Mouse (Mus musculus): ENCODE measurements at regions not wholly inside any gene's neighbourhood (a gene's known extent, or its start where the extent isn't known, plus 50 kb on each side); places are given as distances from the start of the nearest gene placed in this dataset.

DNA sequence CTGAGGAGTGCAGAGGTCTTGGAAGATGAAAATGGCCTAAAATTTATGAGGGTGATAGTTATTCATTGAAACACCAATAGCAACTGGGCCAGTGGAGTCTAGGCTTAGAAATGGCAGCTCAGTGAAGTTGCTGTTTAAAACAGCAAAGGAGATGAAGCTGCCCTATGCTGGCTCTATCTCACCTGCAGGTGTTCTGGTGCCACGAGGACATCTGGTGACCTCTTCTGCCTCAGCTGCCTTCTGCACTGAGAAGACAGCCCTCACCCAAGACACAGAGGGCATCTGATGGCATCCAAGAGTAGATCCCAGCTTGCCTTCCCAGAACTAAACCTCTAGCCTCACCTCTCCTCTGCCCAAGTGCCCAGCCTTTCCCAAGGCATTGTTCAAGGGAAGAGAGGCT is 187.5 kb upstream of the Sdk2 start:
- Histone ChIP-seq H3K4me2 (ENCODE audit: insufficient read depth, low read depth, poor library complexity, severe bottlenecking) (no peak overlapping the region), H3K9me3 (replicated peaks; ENCODE audit: low read length) (no peaks in the 10 kb centered on the region), H3K79me2 (replicated peaks; ENCODE audit: control insufficient read depth, extremely low read depth, insufficient read depth, poor library complexity, severe bottlenecking) (no peaks in the 10 kb centered on the region), H3K27me3 (replicated peaks) (peaks cover 85% of the 10 kb centered on the region), H3K36me3 (replicated peaks in 1 of 2; ENCODE audit: control insufficient read depth in 1 of 2, insufficient read depth in 1 of 2, low read length in 1 of 2) (no peaks in the 10 kb centered on the region), H3K4me3 (replicated peaks in 1 of 3; ENCODE audit: low read depth in 2 of 3, low read length in 2 of 3, poor library complexity in 1 of 3) (no peak overlapping the region), H3K27ac (ENCODE audit: insufficient read depth, low read depth) (no peak overlapping the region), H3K4me1 (ENCODE audit: control insufficient read depth in 1 of 2, insufficient read depth in 2 of 2) (peaks cover 0 to 3% of the 10 kb centered on the region in 2 experiments; a peak in 2 of 4 replicates), H3K9ac (ENCODE audit: insufficient read depth, low read depth) (no peak overlapping the region)
- TF ChIP-seq SMC3 (IDR thresholded peaks at IDR 0.05; ENCODE audit: low read depth, low read length) = no peak
- TF ChIP-seq MAX (IDR thresholded peaks at IDR 0.05; ENCODE audit: low read length) = no peak
- no peak for TF ChIP-seq USF1 (IDR thresholded peaks at IDR 0.05; ENCODE audit: low read depth, low read length)
- no peak for TF ChIP-seq JUN (IDR thresholded peaks at IDR 0.05; ENCODE audit: insufficient read depth, low read depth, low read length)
- no peak for TF ChIP-seq ZC3H11A (IDR thresholded peaks at IDR 0.05; ENCODE audit: low read depth, low read length)
- TF ChIP-seq BHLHE40 (IDR thresholded peaks at IDR 0.05; ENCODE audit: low read depth, low read length) = no peak
- TF ChIP-seq GABPA (IDR thresholded peaks at IDR 0.05; ENCODE audit: insufficient replicate concordance, low read depth, low read length) = no peak
- no peak for TF ChIP-seq ZMIZ1 (IDR thresholded peaks at IDR 0.05; ENCODE audit: low read depth, low read length)
- no peak for TF ChIP-seq CHD2 (IDR thresholded peaks at IDR 0.05; ENCODE audit: low read length)
- TF ChIP-seq ZKSCAN1 (IDR thresholded peaks at IDR 0.05; ENCODE audit: borderline replicate concordance, low read depth, low read length) = no peak
- no peak for TF ChIP-seq POLR2AphosphoS2 (IDR thresholded peaks at IDR 0.05; ENCODE audit: low read depth, low read length)
- no peak for TF ChIP-seq NRF1 (IDR thresholded peaks at IDR 0.05; ENCODE audit: low read depth, low read length)
- no peak for TF ChIP-seq MAZ (IDR thresholded peaks at IDR 0.05; ENCODE audit: low read depth, low read length)
- no peak for TF ChIP-seq ELF1 (IDR thresholded peaks at IDR 0.05; ENCODE audit: low read depth, low read length)
- no peak for TF ChIP-seq CTCF (conservative IDR thresholded peaks at IDR 0.05 in 1 of 2, IDR thresholded peaks at IDR 0.05 in 1 of 2; ENCODE audit: low read depth in 2 of 2, low read length in 2 of 2)
- in situ Hi-C loops (cut with MboI; ENCODE audit: low pct_ligation_motif_present, low pct_unique_long_range_greater_than_20kb, low sequenced_read_pairs) = no loop called here
- dilution Hi-C loops (cut with MboI; ENCODE audit: extremely low pct_ligation_motif_present, extremely low pct_unique_long_range_greater_than_20kb, low sequenced_read_pairs) = no loop called here
- DNase-seq (ENCODE audit: extremely low read depth) = no peak

DNA sequence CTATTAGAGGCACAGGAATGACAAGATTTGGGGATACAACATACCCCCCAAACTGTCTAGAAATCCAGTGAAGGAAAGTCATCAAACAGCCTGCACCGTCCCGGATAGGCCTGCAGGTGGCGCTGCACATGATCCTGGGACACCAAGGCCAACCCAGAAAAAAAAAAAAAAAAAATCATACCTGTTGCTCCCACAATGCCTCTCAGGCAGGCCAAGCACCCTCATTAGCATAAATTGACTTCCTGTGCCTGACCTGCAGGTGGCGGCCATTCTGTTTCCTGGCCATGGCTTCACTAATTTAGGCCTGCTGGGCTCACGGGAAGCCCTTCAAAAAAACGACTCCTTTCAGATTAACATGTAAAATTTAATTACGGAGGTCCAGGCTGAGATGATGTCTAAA is 184.8 kb upstream of the Sdk2 start:
- Histone ChIP-seq H3K27ac (ENCODE audit: insufficient read depth, low read depth) (no peak overlapping the region), H3K27me3 (replicated peaks) (peaks cover 86% of the 10 kb centered on the region), H3K4me3 (replicated peaks in 1 of 3; ENCODE audit: low read depth in 2 of 3, low read length in 2 of 3, poor library complexity in 1 of 3) (no peak overlapping the region), H3K36me3 (replicated peaks in 1 of 2; ENCODE audit: control insufficient read depth in 1 of 2, insufficient read depth in 1 of 2, low read length in 1 of 2) (no peaks in the 10 kb centered on the region), H3K9ac (ENCODE audit: insufficient read depth, low read depth) (no peak overlapping the region), H3K9me3 (replicated peaks; ENCODE audit: low read length) (no peaks in the 10 kb centered on the region), H3K79me2 (replicated peaks; ENCODE audit: control insufficient read depth, extremely low read depth, insufficient read depth, poor library complexity, severe bottlenecking) (no peaks in the 10 kb centered on the region), H3K4me2 (ENCODE audit: insufficient read depth, low read depth, poor library complexity, severe bottlenecking) (no peak overlapping the region), H3K4me1 (ENCODE audit: control insufficient read depth in 1 of 2, insufficient read depth in 2 of 2) (peaks cover 0 to 13% of the 10 kb centered on the region in 2 experiments; a peak in 2 of 4 replicates)
- dilution Hi-C loops (cut with MboI; ENCODE audit: extremely low pct_ligation_motif_present, extremely low pct_unique_long_range_greater_than_20kb, low sequenced_read_pairs) = no loop called here
- in situ Hi-C loops (cut with MboI; ENCODE audit: low pct_ligation_motif_present, low pct_unique_long_range_greater_than_20kb, low sequenced_read_pairs) = no loop called here
- TF ChIP-seq CTCF (conservative IDR thresholded peaks at IDR 0.05 in 1 of 2, IDR thresholded peaks at IDR 0.05 in 1 of 2; ENCODE audit: low read depth in 2 of 2, low read length in 2 of 2) (peak; percentile 45 to 52; a peak in 3 of 4 replicates), ZNF384 (IDR thresholded peaks at IDR 0.05; ENCODE audit: low read depth, low read length) (peak; percentile 75), ELF1 (IDR thresholded peaks at IDR 0.05; ENCODE audit: low read depth, low read length) (no peak), MEF2A (IDR thresholded peaks at IDR 0.05; ENCODE audit: borderline replicate concordance, low read depth, low read length) (no peak), JUN (IDR thresholded peaks at IDR 0.05; ENCODE audit: insufficient read depth, low read depth, low read length) (no peak), USF2 (conservative IDR thresholded peaks at IDR 0.05; ENCODE audit: low read depth, low read length) (no peak), NRF1 (IDR thresholded peaks at IDR 0.05; ENCODE audit: low read depth, low read length) (no peak), MAZ (IDR thresholded peaks at IDR 0.05; ENCODE audit: low read depth, low read length) (no peak)
- DNase-seq (ENCODE audit: extremely low read depth) = peak; percentile 15

Measured in CH12.LX (cell line).